Mouse (Mus musculus) cerebral cortex, adult 2 months (tissue): ENCODE results near the gene Bcor.

Experiments used
- WGBS: fragments of 180-500 bp; shearing (Covaris S2); methylation state at CpG from one replicate; pipeline ENCODE4 v1.1.7; 2018; 5-methylcytosine and 5-hydroxymethylcytosine counted together

The Bcor gene

GRCm38 (mm10) chrX:12159981-12160656, at the start of gene Bcor:
Bcor (minus strand) TSS chrX:12160355.
- WGBS = under 1% methylated on average over 53 of the region's 56 CpGs

GRCm38 (mm10) chrX:12202951-12203350, 42.8 kb upstream of the Bcor start:
- WGBS = 95% methylated on average over 3 of the region's 3 CpGs

- WGBS = 93% methylated on average over 3 of the region's 3 CpGs
Observed at GRCm38 (mm10) chrX:12201111-12201510, 41.0 kb upstream of the Bcor start.

- 56% methylated on average over 11 of the region's 11 CpGs for WGBS
Observed at GRCm38 (mm10) chrX:12195234-12195919, 35.2 kb upstream of the Bcor start.

- WGBS = 86% methylated on average over 2 of the region's 2 CpGs
Observed at GRCm38 (mm10) chrX:12192343-12192742, 32.2 kb upstream of the Bcor start.

GRCm38 (mm10) chrX:12189511-12189910, 29.4 kb upstream of the Bcor start:
- 76% methylated on average over 4 of the region's 4 CpGs for WGBS

- 47% methylated on average over 16 of the region's 16 CpGs for whole genome bisulfite sequencing
Observed at GRCm38 (mm10) chrX:12175198-12175960, 15.2 kb upstream of the Bcor start.

- 81% methylated on average over 3 of the region's 3 CpGs for WGBS
Observed at GRCm38 (mm10) chrX:12170128-12170527, 10.0 kb upstream of the Bcor start.

GRCm38 (mm10) chrX:12164591-12165529, 4.7 kb upstream of the Bcor start:
- WGBS = 47% methylated on average over 11 of the region's 11 CpGs

- 2% methylated on average over 14 of the region's 19 CpGs for WGBS
Observed at GRCm38 (mm10) chrX:12159534-12159881, 647 bp downstream of the Bcor start.

GRCm38 (mm10) chrX:12158821-12159533, 1.2 kb downstream of the Bcor start:
- WGBS = 5% methylated on average over 31 of the region's 31 CpGs

GRCm38 (mm10) chrX:12158244-12158820, 1.8 kb downstream of the Bcor start:
- 2% methylated on average over 43 of the region's 44 CpGs for WGBS

GRCm38 (mm10) chrX:12157331-12157930, 2.7 kb downstream of the Bcor start:
- 20% methylated on average over 25 of the region's 25 CpGs for WGBS

- WGBS = 4% methylated on average over 30 of the region's 30 CpGs
Observed at GRCm38 (mm10) chrX:12155842-12156291, 4.3 kb downstream of the Bcor start.

- 48% methylated on average over 29 of the region's 30 CpGs for WGBS
Observed at GRCm38 (mm10) chrX:12155068-12155840, 4.9 kb downstream of the Bcor start.

GRCm38 (mm10) chrX:12153141-12154095, 6.7 kb downstream of the Bcor start:
- 55% methylated on average over 31 of the region's 31 CpGs for WGBS

GRCm38 (mm10) chrX:12151996-12152904, 7.9 kb downstream of the Bcor start:
- 69% methylated on average over 42 of the region's 42 CpGs for WGBS
